Mouse (Mus musculus): ENCODE data around the gene Gprin2. TPM values are rescaled to one million over a fixed set of nuclear protein-coding genes. Genes with fewer than 3 reads are reported as not detected.

The Gprin2 gene
- polyA plus RNA-seq, 1 experiment from 2014 or later = 0.16 TPM

DNA sequence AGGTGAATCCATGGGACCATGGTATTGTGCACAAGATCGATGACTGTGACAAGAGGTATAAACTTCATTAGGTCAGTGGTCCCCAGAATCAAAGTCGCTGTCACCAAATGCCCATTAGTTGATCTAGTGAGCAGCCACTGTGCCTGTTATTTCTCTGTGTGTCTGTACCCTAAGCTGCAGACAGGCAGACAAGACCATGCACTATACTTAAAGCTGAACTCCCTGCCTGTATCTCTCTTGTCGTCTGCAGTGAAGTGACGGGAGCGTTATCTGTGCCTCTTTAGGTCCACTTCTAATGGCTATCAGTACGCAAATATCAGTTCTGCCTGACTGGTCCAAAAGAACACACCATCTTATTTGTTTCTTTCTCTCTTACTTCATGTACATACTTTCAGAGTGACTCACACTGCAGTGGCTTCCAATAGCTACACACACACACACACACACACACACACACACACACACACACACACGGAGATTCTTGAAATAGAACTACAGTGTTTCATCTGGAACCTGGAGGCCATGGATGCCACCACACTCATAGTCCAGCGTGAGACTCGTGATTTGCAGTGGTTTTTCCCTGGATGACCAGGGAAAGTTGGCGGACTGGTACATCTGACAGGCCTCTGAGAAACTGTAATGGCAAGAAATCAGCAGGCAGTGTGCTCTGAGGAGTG is 27.5 kb upstream of the Gprin2 start:
- DNase-seq (ENCODE audit: low spot score) (no peak), ATAC-seq (replicated peaks; ENCODE audit: low FRiP score) (no peak)
- Histone ChIP-seq H3K27ac (ENCODE audit: low read depth, low read length) (no peak overlapping the region), H3K9ac (ENCODE audit: low read depth, low read length) (no peak overlapping the region), H3K36me3 (ENCODE audit: control insufficient read depth, insufficient read depth, low read length) (no peaks in the 10 kb centered on the region), H3K4me1 (replicated peaks; ENCODE audit: control insufficient read depth, insufficient read depth, low read length) (no peaks in the 10 kb centered on the region), H3K4me2 (no peak overlapping the region), H3K4me3 (ENCODE audit: low read depth, low read length) (no peak overlapping the region), H3K27me3 (replicated peaks; ENCODE audit: control insufficient read depth, insufficient read depth, low read length) (no peaks in the 10 kb centered on the region), H3K9me3 (ENCODE audit: control insufficient read depth, low read length) (no peaks in the 10 kb centered on the region)
- WGBS = 83% methylated on average over 10 of the region's 10 CpGs

DNA sequence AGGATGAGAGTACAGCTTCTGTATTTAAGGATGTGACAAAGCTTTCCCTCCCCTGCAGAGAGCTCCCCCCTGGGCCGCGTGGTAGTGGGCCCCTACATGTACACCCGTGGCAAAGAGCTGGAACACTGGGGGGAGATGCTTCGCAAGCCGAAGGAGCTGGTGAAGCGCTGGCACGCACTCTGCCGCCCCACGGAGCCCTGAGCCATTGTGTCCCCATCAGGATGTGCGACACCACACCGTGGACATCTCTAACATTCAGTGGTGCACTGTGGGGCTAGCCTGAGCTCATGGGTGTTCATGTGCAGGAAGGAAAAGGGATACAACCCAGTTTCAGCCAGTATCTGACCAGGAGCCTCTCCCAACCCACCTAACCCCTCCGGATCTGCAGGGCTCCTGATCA is 26.5 kb upstream of the Gprin2 start:
- Histone ChIP-seq H3K4me3 (ENCODE audit: low read depth, low read length) (no peak overlapping the region), H3K27me3 (replicated peaks; ENCODE audit: control insufficient read depth, insufficient read depth, low read length) (no peaks in the 10 kb centered on the region), H3K4me2 (no peak overlapping the region), H3K27ac (ENCODE audit: low read depth, low read length) (no peak overlapping the region), H3K36me3 (ENCODE audit: control insufficient read depth, insufficient read depth, low read length) (no peaks in the 10 kb centered on the region), H3K4me1 (replicated peaks; ENCODE audit: control insufficient read depth, insufficient read depth, low read length) (no peaks in the 10 kb centered on the region), H3K9ac (ENCODE audit: low read depth, low read length) (no peak overlapping the region), H3K9me3 (ENCODE audit: control insufficient read depth, low read length) (no peaks in the 10 kb centered on the region)
- no peak for DNase-seq (ENCODE audit: low spot score)
- ATAC-seq (replicated peaks; ENCODE audit: low FRiP score) = no peak
- 75% methylated on average over 12 of the region's 12 CpGs for WGBS

DNA sequence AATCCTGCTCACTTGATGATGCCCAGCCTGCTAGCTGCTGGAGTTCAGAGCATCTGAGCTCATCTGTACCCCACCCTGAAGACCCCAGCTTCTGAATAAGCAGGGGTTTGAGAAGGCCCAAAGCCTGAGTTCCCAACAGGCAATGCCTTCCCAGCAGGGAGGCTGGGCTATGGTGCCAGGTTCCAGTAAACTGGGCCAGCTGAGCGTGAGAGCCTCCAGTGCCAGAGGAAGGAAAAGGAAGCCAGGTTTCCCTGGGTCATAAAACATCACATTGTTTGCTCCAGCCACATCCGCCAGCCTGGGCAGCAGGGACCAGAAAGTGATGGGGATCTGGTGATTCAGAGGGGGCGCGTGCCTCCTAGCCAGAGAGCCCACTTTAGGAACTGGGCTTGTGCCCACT is 25.1 kb upstream of the Gprin2 start:
- no peak overlapping the region for H3K4me3 ChIP-seq (ENCODE audit: low read depth, low read length)
- 74% methylated on average over 4 of the region's 4 CpGs for WGBS
- H3K4me2 ChIP-seq = no peak overlapping the region
- no peaks in the 10 kb centered on the region for H3K4me1 ChIP-seq (replicated peaks; ENCODE audit: control insufficient read depth, insufficient read depth, low read length)
- ATAC-seq (replicated peaks; ENCODE audit: low FRiP score) = no peak
- H3K9me3 ChIP-seq (ENCODE audit: control insufficient read depth, low read length) = no peaks in the 10 kb centered on the region
- H3K36me3 ChIP-seq (ENCODE audit: control insufficient read depth, insufficient read depth, low read length) = no peaks in the 10 kb centered on the region
- H3K27ac ChIP-seq (ENCODE audit: low read depth, low read length) = no peak overlapping the region
- peaks cover 2% of the 10 kb centered on the region; the same call in 1 of the 2 replicates for H3K27me3 ChIP-seq (replicated peaks; ENCODE audit: control insufficient read depth, insufficient read depth, low read length)
- no peak overlapping the region for H3K9ac ChIP-seq (ENCODE audit: low read depth, low read length)
- DNase-seq (ENCODE audit: low spot score) = no peak

DNA sequence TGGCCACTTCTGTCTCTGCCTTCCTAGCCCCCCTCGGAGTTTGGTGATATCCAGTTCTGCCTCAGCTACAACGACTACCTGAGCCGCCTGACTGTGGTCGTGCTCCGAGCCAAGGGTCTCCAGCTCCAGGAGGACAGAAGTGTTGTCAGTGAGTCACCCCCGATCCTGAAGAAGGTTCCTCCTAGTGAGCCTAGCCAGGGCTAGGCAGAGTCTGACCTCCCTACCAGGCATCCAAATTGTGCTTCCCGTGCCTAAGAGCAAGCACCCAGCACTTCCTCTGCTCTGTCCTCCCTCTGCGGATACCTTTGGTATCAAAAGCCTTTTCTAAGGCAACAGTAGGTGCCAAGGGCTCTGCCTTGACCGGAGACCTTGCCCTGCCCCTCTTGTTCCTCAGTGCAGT is 24.5 kb upstream of the Gprin2 start:
- no peak overlapping the region for H3K9ac ChIP-seq (ENCODE audit: low read depth, low read length)
- DNase-seq (ENCODE audit: low spot score) = no peak
- no peak for ATAC-seq (replicated peaks; ENCODE audit: low FRiP score)
- no peaks in the 10 kb centered on the region for H3K4me1 ChIP-seq (replicated peaks; ENCODE audit: control insufficient read depth, insufficient read depth, low read length)
- no peak overlapping the region for H3K4me2 ChIP-seq
- 78% methylated on average over 9 of the region's 9 CpGs for WGBS
- no peaks in the 10 kb centered on the region for H3K9me3 ChIP-seq (ENCODE audit: control insufficient read depth, low read length)
- H3K4me3 ChIP-seq (ENCODE audit: low read depth, low read length) = no peak overlapping the region
- H3K36me3 ChIP-seq (ENCODE audit: control insufficient read depth, insufficient read depth, low read length) = no peaks in the 10 kb centered on the region
- H3K27me3 ChIP-seq (replicated peaks; ENCODE audit: control insufficient read depth, insufficient read depth, low read length) = peaks cover 8% of the 10 kb centered on the region
- no peak overlapping the region for H3K27ac ChIP-seq (ENCODE audit: low read depth, low read length)

DNA sequence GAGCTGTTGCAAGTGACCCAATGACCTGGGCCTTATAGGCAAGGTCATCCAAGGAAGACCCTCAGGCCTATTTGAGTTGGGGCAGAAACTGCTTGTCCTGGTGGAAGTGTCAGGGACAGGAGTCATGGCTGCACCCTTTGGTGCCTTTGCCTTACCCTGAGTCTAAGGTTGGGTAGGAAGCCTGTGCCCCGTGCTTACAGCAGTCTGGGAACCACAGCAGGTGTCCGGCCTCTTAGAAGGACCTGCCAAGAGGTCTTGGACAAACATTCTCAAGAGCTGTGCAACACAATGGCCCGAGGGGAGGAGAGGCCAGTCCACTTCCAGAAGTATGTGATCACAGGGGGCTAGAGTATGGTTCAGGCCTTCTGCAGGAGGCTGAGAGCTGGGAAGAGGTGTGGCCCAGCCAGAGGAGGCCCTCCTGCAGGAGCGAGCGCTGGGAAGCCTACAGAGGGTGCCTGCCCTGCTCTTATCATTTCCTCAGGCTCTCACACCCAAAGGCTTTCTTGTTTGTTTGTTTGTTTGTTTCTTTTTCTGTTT is 22.0 kb upstream of the Gprin2 start:
- WGBS = 62% methylated on average over 5 of the region's 5 CpGs
- Histone ChIP-seq H3K4me2 (no peak overlapping the region), H3K9ac (ENCODE audit: low read depth, low read length) (no peak overlapping the region), H3K4me1 (replicated peaks; ENCODE audit: control insufficient read depth, insufficient read depth, low read length) (0 out of 2 replicates have a peak, but pooled peaks cover 4% of the 10 kb centered on the region), H3K4me3 (ENCODE audit: low read depth, low read length) (no peak overlapping the region), H3K27me3 (replicated peaks; ENCODE audit: control insufficient read depth, insufficient read depth, low read length) (peaks cover 33% of the 10 kb centered on the region), H3K36me3 (ENCODE audit: control insufficient read depth, insufficient read depth, low read length) (no peaks in the 10 kb centered on the region), H3K27ac (ENCODE audit: low read depth, low read length) (no peak overlapping the region), H3K9me3 (ENCODE audit: control insufficient read depth, low read length) (no peaks in the 10 kb centered on the region)
- DNase-seq (ENCODE audit: low spot score) (no peak), ATAC-seq (replicated peaks; ENCODE audit: low FRiP score) (no peak)

DNA sequence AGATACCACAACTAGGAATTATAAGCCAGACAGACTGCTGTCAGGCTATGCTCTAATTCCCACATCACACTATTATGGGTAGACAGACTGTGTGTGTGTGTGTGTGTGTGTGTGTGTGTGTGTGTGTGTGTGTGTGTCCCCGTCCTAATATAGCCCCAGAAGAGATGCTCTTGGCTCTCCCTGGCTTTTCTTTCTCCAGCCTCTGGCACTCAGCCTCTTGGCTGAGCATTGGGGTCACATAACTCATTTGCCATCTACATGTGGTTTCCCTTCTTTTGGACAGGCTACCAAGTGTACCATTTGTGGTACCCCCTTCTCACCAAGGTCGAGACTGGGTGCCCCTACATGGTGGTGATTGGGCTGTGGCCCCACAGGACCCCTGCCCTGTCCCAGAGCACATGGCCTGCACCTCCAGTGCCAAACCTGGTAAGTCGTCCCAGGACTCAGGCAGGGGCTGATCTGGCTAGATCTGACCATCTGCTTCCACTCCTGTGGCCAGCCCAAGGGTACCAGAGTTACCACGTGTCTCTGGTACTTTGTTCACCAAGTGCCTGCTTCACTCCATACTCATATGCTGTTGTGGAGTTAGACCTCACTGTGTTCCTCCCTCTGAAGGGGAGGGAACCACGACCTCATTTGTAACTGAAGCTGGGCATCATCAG is 20.1 kb upstream of the Gprin2 start:
- ATAC-seq (replicated peaks; ENCODE audit: low FRiP score) = no peak
- Histone ChIP-seq H3K9me3 (ENCODE audit: control insufficient read depth, low read length) (no peaks in the 10 kb centered on the region), H3K4me2 (no peak overlapping the region), H3K4me1 (replicated peaks; ENCODE audit: control insufficient read depth, insufficient read depth, low read length) (0 out of 2 replicates have a peak, but pooled peaks cover 4% of the 10 kb centered on the region), H3K9ac (ENCODE audit: low read depth, low read length) (no peak overlapping the region), H3K36me3 (ENCODE audit: control insufficient read depth, insufficient read depth, low read length) (no peaks in the 10 kb centered on the region), H3K27ac (ENCODE audit: low read depth, low read length) (no peak overlapping the region), H3K27me3 (replicated peaks; ENCODE audit: control insufficient read depth, insufficient read depth, low read length) (peaks cover 36% of the 10 kb centered on the region), H3K4me3 (ENCODE audit: low read depth, low read length) (no peak overlapping the region)
- no peak for DNase-seq (ENCODE audit: low spot score)
- 68% methylated on average over 5 of the region's 5 CpGs for WGBS

DNA sequence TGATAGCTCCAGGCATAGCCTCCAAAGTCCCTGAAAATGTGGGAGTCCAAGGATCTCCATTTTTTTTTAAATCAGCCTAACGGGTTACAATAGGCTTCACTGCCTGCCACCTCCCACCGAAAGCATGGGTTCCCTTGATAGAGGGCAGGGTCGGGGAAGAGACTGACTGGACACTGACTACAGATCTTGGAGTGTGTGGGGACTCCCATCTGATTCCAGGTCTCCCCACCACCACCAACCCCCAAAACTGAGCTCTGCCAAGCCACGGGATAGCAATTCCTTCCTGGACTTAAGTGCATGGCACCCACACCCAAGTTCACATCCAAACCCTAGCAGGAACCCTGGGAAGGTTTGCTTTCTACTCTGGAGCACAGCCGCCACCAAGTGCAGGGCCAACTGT is 19.0 kb upstream of the Gprin2 start:
- Histone ChIP-seq H3K4me3 (ENCODE audit: low read depth, low read length) (no peak overlapping the region), H3K9me3 (ENCODE audit: control insufficient read depth, low read length) (no peaks in the 10 kb centered on the region), H3K4me2 (no peak overlapping the region), H3K36me3 (ENCODE audit: control insufficient read depth, insufficient read depth, low read length) (no peaks in the 10 kb centered on the region), H3K27ac (ENCODE audit: low read depth, low read length) (no peak overlapping the region), H3K4me1 (replicated peaks; ENCODE audit: control insufficient read depth, insufficient read depth, low read length) (0 out of 2 replicates have a peak, but pooled peaks cover 4% of the 10 kb centered on the region), H3K9ac (ENCODE audit: low read depth, low read length) (no peak overlapping the region), H3K27me3 (replicated peaks; ENCODE audit: control insufficient read depth, insufficient read depth, low read length) (peaks cover 36% of the 10 kb centered on the region)
- DNase-seq (ENCODE audit: low spot score) = no peak
- 57% methylated on average over 5 of the region's 5 CpGs for WGBS
- no peak for ATAC-seq (replicated peaks; ENCODE audit: low FRiP score)

DNA sequence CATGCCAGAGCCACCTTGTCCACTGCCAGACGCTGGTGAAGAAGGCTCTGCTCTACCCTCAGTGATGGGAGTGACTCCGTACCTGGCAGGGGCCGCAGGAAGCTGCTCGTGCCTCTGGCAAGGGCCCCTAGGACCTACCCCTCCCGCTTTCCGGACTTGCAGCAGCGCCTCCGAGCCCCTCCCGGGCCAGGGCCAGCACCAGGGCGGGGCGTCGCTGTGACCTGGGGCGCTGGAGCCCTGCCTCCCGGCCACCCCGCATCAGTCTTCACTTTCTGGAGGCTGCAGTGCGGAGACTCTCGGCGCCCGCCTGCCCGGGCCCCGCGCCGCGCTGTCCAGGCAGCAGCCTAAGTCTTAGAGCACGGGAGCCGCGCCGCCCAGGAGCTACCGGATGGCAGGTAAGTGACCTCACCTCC is 18.3 kb upstream of the Gprin2 start:
- Histone ChIP-seq H3K4me2 (peak overlapping the region; percentile 61), H3K9me3 (ENCODE audit: control insufficient read depth, low read length) (no peaks in the 10 kb centered on the region), H3K36me3 (ENCODE audit: control insufficient read depth, insufficient read depth, low read length) (no peaks in the 10 kb centered on the region), H3K4me1 (replicated peaks; ENCODE audit: control insufficient read depth, insufficient read depth, low read length) (0 out of 2 replicates have a peak, but pooled peaks cover 4% of the 10 kb centered on the region), H3K27me3 (replicated peaks; ENCODE audit: control insufficient read depth, insufficient read depth, low read length) (peaks cover 36% of the 10 kb centered on the region), H3K9ac (ENCODE audit: low read depth, low read length) (no peak overlapping the region), H3K27ac (ENCODE audit: low read depth, low read length) (no peak overlapping the region), H3K4me3 (ENCODE audit: low read depth, low read length) (peak overlapping the region; percentile 31)
- 5% methylated on average over 29 of the region's 29 CpGs for WGBS
- DNase-seq (ENCODE audit: low spot score) (no peak), ATAC-seq (replicated peaks; ENCODE audit: low FRiP score) (no peak; the same call in 1 of the 2 replicates)
